Mouse (Mus musculus) C2C12 (cell line): ENCODE measurements at regions not wholly inside any gene's neighbourhood (a gene's known extent, or its start where the extent isn't known, plus 50 kb on each side); places are given as distances from the start of the nearest gene placed in this dataset.

Source experiments
- CEBPB ChIP-seq: IDR thresholded peaks from one replicate; pipeline ENCODE4 v1.6.1; 2011; ENCODE audit warnings: low read depth, mild to moderate bottlenecking, control low read depth, moderate library complexity
- CTCF ChIP-seq: IDR thresholded peaks from one replicate; pipeline ENCODE4 v1.5.1; 2011; ENCODE audit not compliant: control insufficient read depth, insufficient read depth, insufficient read length
- FOSL1 ChIP-seq: IDR thresholded peaks from one replicate; pipeline ENCODE4 v1.8.0; 2011; ENCODE audit warnings: mild to moderate bottlenecking, low read length; ENCODE audit not compliant: poor library complexity, insufficient read depth, severe bottlenecking
- MAX ChIP-seq: IDR thresholded peaks from one replicate; pipeline ENCODE4 v1.6.1; 2011; ENCODE audit warnings: mild to moderate bottlenecking, control low read depth
- MYOD1 ChIP-seq: IDR thresholded peaks from one replicate; pipeline ENCODE4 v1.6.1; 2011; ENCODE audit warnings: low read depth; ENCODE audit not compliant: control insufficient read depth, insufficient read length
- USF1 ChIP-seq: IDR thresholded peaks from one replicate; pipeline ENCODE4 v1.6.1; 2011; ENCODE audit warnings: low read depth, mild to moderate bottlenecking, control low read depth, moderate library complexity

DNA sequence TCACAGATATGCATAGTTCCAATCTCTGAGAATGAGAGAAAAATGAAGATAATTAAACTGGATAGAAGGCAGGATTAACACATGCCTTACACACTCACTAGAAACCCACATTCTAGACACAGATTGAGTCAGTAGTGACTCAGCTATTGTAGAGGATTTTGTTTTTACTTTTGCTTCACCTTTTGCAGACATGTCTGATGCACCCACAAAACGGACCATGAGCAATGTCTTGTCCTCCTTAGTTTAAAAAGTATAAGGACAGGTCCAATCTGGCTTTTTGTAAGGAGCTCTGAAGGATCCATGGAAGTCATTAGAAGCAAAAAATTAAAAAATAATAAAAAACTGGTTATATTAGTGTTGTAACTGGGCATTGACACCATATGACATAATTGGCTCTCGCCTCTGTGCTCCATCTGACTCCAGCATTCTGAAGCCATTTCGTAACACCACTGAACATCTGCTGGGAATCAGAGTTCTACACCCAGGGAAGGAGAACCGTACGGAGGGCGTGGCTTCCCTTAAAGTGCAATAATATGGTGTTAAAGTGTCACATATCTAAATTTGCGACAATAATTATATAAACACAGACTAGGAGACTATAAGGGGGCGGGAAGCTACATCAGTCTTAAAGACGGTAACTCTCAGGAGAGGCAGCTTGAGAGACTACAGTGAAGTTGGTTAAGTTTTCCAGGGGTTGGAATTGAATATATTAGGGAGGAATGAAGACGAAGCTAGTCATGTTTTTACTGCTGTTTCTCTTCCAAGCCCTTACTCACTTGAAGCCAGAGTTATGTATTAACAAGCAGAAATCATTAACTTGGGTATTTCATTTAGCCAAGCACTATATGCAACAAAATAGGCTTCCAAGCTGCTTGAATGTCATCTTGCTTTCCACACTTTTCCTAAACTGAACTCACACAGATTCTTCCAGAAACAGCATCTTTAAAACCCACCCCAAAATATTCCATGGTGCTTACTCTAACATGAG lies 558.0 kb downstream of the Ebf1 start:
- no peak for TF ChIP-seq CTCF
- no peak for TF ChIP-seq FOSL1
- TF ChIP-seq MAX = no peak
- TF ChIP-seq CEBPB = peak; percentile 85
- TF ChIP-seq USF1 = no peak
- TF ChIP-seq MYOD1 = peak; percentile 18
